Mouse (Mus musculus) adrenal gland, postnatal 14 days (tissue): ENCODE data around the gene Csf1. TPM values are rescaled to one million over a fixed set of nuclear protein-coding genes. Genes with fewer than 3 reads are reported as not detected.
A peak's percentile ranks its signal among the peaks of the same experiment; 100 is the strongest.
"Not testable (repeated sequence)": the region's sequence is repeated elsewhere in the genome, so short reads cannot be mapped to it uniquely, and the experiment has no call there.

ENCODE experiments used
- DNase-seq: peaks from one replicate; pipeline ENCODE4 v3.0.0; 2021; ENCODE audit warnings: mixed read lengths
- total RNA-seq: library from RNA; stranded (reverse); gene quantifications from 2 replicates; pipeline ENCODE4 v1.2.3, GENCODE M21; 2021

Gene Csf1
- total RNA-seq, 1 experiment from 2014 or later = 17.4 TPM

GRCm38 (mm10) chr3:107749446-107749845 lies 10.8 kb downstream of the Csf1 start:
- no peak for DNase-seq

- DNase-seq = no peak
These were observed 11.9 kb downstream of the Csf1 start for GRCm38 (mm10) chr3:107748260-107748955.

- DNase-seq = peak; percentile 25
These were observed 14.2 kb downstream of the Csf1 start for GRCm38 (mm10) chr3:107746026-107746425.

GRCm38 (mm10) chr3:107743650-107744049 lies 16.6 kb downstream of the Csf1 start:
- peak; percentile 38 for DNase-seq

- DNase-seq = peak; percentile 39
These were observed 17.2 kb downstream of the Csf1 start for GRCm38 (mm10) chr3:107743107-107743506.

GRCm38 (mm10) chr3:107742071-107742710 lies 18.1 kb downstream of the Csf1 start:
- no peak for DNase-seq

- DNase-seq = no peak
These were observed 18.9 kb downstream of the Csf1 start for GRCm38 (mm10) chr3:107741387-107741786.

GRCm38 (mm10) chr3:107740578-107741207 lies 19.6 kb downstream of the Csf1 start:
- peak; percentile 84 for DNase-seq

- no peak for DNase-seq
These were observed 20.3 kb downstream of the Csf1 start for GRCm38 (mm10) chr3:107739966-107740365.

GRCm38 (mm10) chr3:107739456-107739855 lies 20.8 kb downstream of the Csf1 start:
- DNase-seq = no peak

GRCm38 (mm10) chr3:107738620-107739019 lies 21.6 kb downstream of the Csf1 start:
- DNase-seq = no peak

GRCm38 (mm10) chr3:107737609-107738190 lies 22.6 kb downstream of the Csf1 start:
- DNase-seq = no peak

GRCm38 (mm10) chr3:107735620-107736019 lies 24.6 kb downstream of the Csf1 start:
- not testable (repeated sequence) for DNase-seq

- no peak for DNase-seq
These were observed 26.9 kb downstream of the Csf1 start for GRCm38 (mm10) chr3:107733329-107733728.

- no peak for DNase-seq
These were observed 30.0 kb downstream of the Csf1 start for GRCm38 (mm10) chr3:107730236-107730635.

GRCm38 (mm10) chr3:107728509-107728908 lies 31.8 kb downstream of the Csf1 start:
- no peak for DNase-seq

GRCm38 (mm10) chr3:107715971-107716370 lies 44.3 kb downstream of the Csf1 start:
- DNase-seq = no peak

- no peak for DNase-seq
These were observed 45.9 kb downstream of the Csf1 start for GRCm38 (mm10) chr3:107714276-107714933.

- no peak for DNase-seq
These were observed 48.2 kb downstream of the Csf1 start for GRCm38 (mm10) chr3:107712081-107712480.

- DNase-seq = peak; percentile 25
These were observed 51.1 kb downstream of the Csf1 start for GRCm38 (mm10) chr3:107709156-107709555.

GRCm38 (mm10) chr3:107707239-107707638 lies 53.0 kb downstream of the Csf1 start:
- DNase-seq = no peak

GRCm38 (mm10) chr3:107706164-107706563 lies 54.1 kb downstream of the Csf1 start:
- DNase-seq = peak; percentile 19

- no peak for DNase-seq
These were observed 55.9 kb downstream of the Csf1 start for GRCm38 (mm10) chr3:107704371-107704705.
